Mouse (Mus musculus) cerebellum, postnatal 36 days (tissue): ENCODE data around the gene Dpf2.
"Not testable (repeated sequence)": the region's sequence is repeated elsewhere in the genome, so short reads cannot be mapped to it uniquely, and the experiment has no call there.

Experiments used
- DNase-seq, 2 experiments: peaks; one replicate each; pipeline ENCODE4 v3.0.0; 2021 to 2022; ENCODE audit warnings: mixed read lengths in 2 of 2

Gene Dpf2

DNA sequence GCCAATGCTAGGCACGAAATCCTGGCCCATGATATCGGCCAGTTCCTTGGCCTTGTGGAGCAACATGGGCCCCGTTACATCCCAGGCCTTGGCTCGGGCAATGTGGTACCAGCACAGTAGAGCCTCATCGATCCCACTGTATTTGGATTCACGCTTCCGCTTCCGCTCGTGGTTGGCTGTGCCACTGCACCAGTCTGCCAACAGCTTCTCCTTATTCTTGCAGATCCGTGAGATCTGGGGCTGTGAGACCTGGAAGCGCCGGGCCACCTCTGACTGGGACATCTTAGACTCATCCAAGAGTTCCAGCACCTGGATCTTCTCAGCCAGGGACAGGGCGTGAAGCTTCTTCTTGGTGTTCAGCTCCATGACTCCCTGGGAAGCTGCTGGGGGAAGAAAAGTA is 20.1 kb downstream of the Dpf2 start:
- no peak for DNase-seq

DNA sequence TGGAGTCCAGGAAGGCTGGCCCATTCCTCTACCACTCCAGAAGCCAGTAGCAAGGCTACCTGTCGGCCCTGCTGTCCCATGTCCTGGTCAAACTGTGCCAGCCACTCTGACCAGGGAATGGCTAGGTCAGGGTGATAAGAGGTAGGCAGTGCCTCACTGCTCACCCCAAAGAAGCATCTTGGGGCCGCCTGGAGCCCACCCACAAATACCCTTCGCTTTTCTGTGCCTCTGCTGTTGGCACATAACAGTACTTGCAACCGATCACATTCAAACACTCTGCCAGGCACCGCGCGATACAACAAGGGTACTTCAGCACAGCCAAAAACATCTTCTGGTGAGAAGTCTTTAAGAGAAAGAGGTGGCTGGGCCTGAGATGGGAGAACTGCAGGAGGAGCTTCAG is 20.5 kb downstream of the Dpf2 start:
- DNase-seq: no peak

- no peak for DNase-seq
Measured at GRCm38 (mm10) chr19:5891521-5892258, 21.1 kb downstream of the Dpf2 start.

GRCm38 (mm10) chr19:5889211-5889610 is 23.6 kb downstream of the Dpf2 start:
- no peak for DNase-seq

DNA sequence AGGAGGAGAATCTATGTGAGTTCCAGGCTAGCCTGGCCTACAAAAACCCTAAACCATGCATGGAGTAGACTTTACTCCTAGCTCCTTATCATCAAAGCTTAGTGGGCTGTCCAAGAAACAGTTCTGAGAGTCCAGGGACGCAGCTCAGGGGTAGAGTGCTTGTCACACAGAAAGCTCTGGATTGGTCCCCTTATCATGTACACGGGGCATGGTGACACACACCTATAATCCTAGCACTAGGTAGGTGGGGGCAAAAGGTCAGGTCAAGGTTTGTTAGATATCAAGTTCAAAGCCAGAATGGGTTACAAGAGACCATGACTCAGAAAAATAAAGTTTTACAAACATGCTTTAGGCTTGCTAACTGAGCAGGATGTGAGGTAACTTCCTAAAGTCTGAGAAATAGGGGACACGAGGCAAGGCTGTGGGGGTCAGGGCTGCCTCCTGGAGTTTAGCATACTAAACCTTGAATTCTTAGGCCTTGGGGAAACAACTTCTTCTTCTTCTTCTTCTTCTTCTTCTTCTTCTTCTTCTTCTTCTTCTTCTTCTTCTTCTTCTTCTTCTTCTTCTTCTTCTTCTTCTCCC is 25.5 kb downstream of the Dpf2 start:
- no peak for DNase-seq

- DNase-seq: no peak
Measured at GRCm38 (mm10) chr19:5885838-5886237, 27.0 kb downstream of the Dpf2 start.

DNA sequence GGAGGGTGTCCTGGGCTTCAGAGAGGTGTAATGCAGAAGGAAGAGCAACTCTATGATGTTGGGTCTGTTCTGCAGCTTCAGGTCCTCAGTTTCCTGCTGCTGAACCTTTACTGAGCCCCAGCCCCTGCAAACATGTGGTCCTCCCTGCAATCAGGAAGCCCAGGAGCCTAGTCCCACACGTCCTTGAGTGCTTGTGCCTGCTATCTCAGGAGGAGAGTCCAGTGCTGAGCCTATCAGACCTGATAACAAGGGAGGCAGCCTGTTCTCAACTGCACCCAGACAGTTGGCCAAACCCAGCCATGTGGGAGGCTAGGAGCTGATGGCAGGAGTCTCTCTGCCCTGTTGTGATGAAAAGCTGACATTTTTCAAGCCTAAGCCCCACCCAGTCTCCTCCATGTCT is 28.9 kb downstream of the Dpf2 start:
- DNase-seq: no peak

GRCm38 (mm10) chr19:5882079-5882478 is 30.7 kb downstream of the Dpf2 start:
- not testable (repeated sequence) for DNase-seq

DNA sequence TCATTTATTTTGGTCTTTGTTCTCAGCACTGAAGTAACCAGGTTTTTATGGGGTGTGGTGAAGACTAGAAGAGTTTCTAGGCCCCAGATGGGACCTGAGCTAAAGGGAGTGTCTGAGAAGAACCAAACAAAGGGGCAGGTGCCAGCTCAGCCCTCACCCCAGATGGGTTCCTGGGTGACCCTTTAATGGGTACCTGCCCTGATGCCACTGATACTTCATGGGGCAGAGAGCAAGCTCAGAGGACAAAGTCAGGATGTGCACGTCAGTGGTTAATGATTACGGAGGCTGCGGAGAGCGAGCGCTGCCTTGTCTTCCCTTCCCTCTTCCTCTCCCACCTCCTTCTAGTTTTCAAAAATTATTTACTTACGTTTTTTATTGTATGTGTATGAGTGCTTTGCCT is 31.7 kb downstream of the Dpf2 start:
- DNase-seq: no peak

DNA sequence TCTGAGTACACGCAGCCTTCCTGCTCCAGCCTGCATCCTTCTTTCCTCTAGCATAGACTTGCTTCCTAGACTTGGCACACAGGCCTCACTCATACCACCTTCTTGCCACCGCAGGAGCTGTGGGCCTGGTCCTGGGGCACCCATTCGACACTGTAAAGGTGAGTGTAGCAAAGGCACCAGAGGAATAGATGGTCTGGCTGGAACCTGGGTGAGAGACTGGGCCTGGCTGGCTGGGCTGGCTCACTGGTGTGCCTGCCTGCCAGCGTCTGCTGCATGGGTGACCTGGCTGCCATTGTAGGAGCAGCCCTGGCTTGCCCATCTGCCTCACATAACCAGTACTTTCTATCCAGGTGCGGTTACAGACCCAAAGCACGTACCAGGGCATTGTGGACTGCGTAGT is 33.1 kb downstream of the Dpf2 start:
- no peak for DNase-seq

- DNase-seq: no peak
Measured at GRCm38 (mm10) chr19:5878916-5879315, 33.9 kb downstream of the Dpf2 start.

DNA sequence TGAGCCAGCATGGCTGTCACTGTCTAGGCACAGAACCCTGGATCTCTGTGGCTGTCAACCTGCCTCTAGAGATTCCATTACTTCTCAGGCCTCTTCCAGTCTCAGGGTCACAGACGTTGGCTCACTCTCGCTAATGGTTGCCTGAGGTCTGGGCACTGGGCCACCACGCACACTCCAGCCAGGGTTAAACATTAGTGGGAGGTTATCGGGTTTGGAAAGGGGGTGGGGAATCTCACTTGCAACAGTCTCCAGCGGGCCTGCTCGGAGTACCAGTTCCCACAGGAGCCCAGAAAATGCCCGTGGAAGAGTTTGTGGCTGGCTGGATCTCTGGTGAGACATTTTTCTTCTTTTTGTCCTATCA is 34.5 kb downstream of the Dpf2 start:
- no peak for DNase-seq

DNA sequence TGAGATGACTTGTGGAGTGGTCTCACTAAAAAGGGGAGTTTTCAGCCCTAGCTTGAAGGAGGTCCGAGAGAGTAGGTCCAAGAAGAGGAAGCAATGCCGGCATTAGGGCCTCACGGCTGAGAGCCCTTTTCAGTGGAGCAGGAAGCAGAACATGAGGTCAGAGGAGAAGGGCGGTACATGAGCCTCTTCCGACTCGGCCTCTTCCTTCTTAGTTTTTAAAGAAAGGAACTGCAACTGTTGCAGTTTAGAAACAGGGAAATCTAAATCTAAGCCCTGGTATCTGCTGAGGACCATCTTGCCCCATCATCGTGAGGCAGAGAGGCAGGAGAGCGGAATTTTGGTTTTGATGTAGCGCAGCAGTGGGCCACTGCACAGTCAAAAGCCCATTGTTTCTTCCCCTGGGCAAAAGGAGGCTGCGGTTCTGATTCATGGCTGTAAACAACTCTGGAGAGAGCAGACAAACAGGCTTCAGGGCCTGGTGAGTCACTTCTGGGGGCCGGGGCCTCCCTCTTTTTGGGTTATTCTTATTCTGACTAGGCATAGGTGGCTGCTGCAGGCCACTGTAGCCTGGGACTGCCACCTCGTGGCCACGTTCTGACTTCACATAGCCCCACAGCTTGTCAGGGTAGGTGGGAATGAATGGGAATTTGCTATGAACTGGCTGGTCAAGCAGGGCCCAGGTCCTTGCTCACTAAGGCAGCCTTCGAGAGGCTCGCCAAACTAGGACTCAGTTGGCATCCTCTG is 35.0 kb downstream of the Dpf2 start, which contains the start of gene Slc25a45:
Gene Slc25a45 (plus strand): TSS at position 191 of the 744 bp plus-strand sequence.
- peak; percentile 79 for DNase-seq

DNA sequence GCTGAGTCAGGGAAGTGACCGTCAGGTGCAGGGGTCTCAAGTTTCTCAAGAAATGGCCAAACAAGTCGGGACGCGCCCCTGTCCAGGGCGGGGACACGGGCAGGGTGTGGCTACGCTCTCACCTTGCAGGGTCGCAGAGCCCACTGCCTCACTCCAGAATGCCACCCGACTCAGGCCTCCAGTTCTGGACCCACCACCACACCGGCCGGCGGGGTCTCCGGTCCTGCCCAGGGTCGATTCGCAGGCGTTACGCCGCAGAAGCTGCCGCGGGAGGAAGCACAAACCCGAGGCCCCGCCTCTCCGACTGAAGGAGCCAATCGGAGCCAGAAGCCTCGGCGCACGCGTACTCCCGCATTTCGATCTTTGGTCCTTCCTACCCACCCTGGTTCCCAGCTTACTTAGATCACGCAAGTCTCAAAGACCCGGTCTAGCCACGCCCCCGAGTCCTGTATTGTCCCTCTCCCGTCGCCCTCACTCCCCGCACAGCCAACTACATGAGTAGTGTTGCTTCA is 37.8 kb downstream of the Dpf2 start, which contains the start of gene Frmd8:
Gene Frmd8 (minus strand): TSS at position 306 of the 512 bp plus-strand sequence.
- DNase-seq: peak; percentile 93

GRCm38 (mm10) chr19:5874391-5874968 is 38.3 kb downstream of the Dpf2 start:
- DNase-seq: no peak

DNA sequence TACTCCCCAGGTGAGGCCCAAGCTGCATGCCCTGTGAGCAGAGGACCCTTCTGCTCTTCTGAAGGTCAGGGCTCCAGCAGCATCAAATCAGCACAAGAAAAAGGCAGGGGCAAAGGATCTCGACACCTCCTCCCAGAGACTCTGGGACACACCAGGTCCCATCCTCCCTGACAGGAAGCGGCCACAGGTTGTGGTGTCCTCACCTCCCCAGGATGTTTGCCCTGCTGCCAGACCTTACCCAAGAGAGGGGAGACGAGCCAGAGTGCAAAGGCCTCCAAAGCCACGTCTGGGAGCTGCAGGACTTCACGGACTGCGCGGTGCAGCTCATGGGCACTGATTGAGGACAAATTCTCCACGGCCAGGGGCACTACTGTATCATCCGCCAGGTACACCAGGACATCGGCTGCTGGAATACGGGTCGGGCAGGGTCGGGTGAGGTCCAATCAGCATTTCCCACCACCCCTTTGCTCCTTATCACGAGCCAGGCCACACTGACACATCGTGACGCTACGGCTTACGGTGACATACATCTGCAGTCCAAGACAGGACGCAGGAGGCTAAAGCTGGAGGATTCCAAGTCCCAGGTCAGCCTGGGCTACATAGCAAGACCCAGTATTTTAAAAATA is 39.8 kb downstream of the Dpf2 start:
- no peak for DNase-seq

DNA sequence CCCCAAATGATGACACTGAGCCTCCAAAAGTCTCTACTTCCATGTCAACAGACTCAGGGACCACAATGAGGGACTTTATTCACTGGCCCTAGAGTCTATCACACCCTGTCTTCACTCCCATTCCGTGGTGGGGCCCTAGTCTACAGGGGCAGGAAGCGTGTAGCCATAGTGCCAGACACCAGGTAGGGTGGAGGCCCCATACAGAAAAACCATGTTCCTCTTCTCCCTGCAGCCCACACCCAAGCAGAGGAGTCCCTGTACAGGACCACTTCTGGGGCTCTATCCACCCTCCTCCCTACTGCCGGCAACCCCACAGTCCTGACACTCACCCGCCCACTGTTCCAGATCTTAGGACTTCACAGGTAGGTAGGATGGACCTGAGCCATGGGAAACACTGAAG is 40.3 kb downstream of the Dpf2 start:
- DNase-seq: no peak

DNA sequence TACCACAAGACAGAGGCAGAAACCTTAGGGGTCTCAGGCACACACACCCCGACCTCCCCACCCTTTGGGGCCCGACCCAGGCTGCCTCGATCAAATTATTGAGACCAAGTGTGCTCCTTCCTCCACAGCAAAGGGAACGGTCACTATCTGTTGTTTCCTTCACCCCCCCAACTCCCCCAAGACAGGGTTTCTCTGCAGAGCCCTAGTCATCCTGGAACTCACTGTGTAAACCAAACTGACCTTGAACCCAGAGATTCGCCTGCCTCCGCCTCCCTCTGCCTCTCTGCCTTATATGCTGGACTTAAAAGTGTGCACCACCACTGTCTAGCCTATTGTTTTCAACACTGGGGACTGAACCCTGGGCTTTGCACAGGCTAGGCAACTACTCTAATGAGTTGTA is 41.1 kb downstream of the Dpf2 start:
- no peak for DNase-seq

DNA sequence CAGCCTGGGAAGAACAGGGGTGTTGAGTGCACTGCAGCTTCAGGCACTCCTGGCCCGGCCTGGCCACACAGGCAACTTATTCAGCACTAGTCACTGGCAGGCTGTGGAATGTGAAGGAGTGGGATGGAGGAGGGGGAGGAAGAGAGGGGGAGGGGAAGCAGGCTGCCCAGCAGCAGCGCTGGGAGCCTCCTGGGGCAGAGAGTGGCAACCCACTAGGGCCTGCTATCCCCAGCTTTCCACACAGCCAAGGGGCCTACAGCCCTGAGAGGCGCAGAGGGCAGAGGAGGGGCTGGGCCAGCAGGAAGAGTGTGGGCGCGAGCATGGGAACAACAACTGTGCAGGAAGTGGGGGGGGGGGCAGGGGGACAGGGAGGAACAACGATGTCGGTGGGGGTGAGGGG is 41.5 kb downstream of the Dpf2 start:
- DNase-seq: no peak

- DNase-seq: no peak
Measured at GRCm38 (mm10) chr19:5868096-5868495, 44.7 kb downstream of the Dpf2 start.

GRCm38 (mm10) chr19:5864710-5865398 is 48.0 kb downstream of the Dpf2 start:
- no peak for DNase-seq

- no peak for DNase-seq
Measured at GRCm38 (mm10) chr19:5863776-5864175, 49.0 kb downstream of the Dpf2 start.
